Mouse (Mus musculus) monocyte, adult 2 months (primary cell): ENCODE results near the gene Gm20388.

Source experiments
- DNase-seq, 2 experiments: peaks; one replicate each; pipeline ENCODE4 v3.0.0; 2022; ENCODE audit warnings: low spot score in 2 of 2, low read depth in 1 of 2

Gm20388 gene

GRCm38 (mm10) chr8:121875517-121875916, 1964.9 kb downstream of the Gm20388 start:
- no peak for DNase-seq

DNA sequence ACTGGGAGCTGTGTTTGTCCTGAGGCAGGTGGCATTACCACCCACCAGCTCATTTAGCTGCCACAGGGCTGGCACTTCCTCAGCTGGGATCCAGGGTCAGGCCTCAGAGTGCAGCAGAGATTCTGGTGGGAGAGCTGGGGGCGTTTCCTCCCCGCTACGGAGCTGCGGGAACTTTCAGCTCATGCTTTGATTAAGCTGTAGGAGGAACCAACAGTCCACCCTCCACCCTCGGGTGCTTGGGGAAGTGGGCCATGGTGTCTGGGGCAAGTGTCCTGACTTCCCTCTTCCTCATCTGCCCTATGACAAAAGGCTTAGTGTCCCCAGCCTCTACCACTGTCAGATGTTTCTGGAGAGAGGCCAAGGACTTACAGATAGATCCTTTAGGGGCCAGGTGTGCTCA, 1966.6 kb downstream of the Gm20388 start:
- peak; percentile 52 to 60 for DNase-seq

GRCm38 (mm10) chr8:121877828-121878480, 1967.3 kb downstream of the Gm20388 start:
- no peak for DNase-seq

GRCm38 (mm10) chr8:121879712-121880111, 1969.1 kb downstream of the Gm20388 start:
- no peak for DNase-seq

- DNase-seq: no peak
Measured at GRCm38 (mm10) chr8:121880818-121881217, 1970.2 kb downstream of the Gm20388 start.

DNA sequence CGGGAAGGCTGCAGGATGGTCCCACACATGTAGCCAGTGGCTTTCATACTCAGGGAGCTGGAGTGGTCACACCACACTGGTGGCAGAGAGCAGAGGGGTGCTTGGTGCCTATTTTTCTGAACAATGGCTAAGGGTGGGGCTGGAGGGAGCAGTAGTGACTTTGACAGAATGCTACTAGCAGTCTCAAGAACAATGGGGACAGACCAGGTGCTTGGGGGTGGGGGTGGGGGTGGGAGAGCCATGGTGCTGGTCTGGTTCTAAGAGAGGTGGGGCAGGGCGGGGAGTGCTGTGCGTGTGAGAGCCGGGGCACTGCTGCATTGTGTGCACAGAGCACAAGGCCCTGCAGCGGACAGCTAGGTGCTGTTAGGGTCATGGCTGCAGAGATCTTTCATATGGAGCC, 1971.3 kb downstream of the Gm20388 start:
- DNase-seq: no peak

DNA sequence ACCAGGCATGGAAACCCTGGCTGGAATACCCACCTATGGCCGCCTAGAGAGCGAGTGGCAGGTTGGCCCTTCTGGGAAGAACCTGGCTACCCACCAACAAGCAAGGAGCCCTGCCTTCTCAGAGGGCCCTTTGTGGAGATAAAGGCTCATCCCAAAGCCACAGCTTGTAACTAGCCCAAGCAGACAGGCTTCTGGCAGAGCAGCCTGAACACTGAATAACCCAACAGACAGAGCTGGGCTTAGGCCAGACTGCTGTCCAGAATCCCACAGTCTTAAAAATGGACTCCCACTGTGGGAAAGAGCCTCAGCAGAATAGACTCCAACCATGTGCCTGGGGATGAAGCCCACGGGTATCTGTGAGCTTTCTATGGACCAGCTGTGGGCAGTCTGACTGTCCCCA, 1973.5 kb downstream of the Gm20388 start:
- no peak for DNase-seq

DNA sequence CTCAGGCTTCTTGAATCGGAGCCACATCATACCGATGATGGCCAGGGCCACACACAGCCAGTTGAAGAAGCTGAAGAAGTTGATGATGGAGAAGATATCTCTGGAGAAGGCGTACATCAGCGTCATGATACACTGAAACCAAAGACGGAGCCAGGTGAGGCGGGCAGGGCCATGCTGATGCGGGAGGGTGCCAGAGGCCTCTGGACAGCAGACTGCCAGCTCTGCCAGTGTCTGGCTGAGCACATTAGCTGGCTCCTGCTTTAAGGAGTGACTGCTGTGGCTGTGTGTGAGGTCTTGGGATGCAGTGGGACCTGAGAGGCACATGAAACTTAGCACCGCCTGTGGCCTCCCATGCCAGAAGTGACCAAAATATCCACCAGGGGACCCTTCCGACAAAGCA, 1974.4 kb downstream of the Gm20388 start:
- DNase-seq: no peak

DNA sequence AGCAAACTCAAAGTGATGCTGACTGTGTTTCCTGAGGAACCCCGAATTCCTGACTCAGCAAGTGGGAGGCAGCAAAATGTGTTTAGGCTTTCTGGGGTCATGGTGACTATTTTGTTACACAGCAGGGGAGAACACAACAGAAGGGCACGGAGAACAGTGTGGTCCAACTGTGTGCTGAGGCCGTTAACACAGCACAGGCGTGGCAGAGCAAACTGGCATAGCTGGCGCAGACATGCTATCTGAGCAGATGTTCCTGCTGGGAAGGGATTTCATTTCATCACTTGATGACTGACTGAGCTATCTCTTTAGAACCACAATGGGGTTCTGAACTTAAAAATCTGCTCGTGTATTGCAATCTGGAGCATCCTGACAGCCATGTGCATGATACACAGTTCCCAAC, 1974.8 kb downstream of the Gm20388 start:
- no peak for DNase-seq

DNA sequence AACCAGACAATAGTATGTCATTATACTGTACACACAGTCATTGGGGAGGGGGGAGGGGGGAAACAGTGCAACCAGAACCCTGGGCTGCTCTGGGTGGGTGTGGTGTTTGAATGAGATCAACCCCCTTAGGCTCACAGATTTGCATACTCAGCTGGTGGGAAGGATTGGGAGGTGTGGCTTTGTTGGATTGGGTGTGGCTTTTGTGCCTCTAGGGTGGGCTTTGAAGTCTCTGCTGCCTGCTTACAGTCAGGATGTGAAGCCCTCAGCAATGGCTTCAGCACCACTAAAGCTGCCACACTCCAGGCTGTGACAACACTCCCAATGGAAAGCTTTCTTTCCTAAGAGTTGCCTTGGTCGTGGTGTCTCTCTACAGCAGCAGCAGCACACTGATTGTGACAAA, 1976.9 kb downstream of the Gm20388 start:
- DNase-seq: no peak

DNA sequence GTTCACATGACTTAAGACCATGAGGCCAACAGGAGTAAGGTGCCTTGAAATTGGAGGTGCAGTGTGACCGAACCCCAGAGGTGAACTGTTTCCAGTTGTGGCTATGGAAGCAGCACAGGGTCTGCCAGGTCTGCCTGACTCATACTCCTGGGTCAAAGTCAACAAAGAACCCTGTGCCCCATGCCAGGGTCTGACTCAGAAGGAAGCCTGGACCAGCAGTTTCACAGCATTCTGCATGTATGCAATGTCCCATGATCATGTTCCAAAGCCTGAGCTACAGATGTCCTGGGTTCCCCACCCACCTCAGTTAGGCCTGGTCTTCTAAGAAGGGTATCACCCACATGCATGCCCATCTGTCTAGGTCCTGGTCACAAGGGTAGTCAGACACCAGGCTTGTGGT, 1978.7 kb downstream of the Gm20388 start:
- DNase-seq: no peak

DNA sequence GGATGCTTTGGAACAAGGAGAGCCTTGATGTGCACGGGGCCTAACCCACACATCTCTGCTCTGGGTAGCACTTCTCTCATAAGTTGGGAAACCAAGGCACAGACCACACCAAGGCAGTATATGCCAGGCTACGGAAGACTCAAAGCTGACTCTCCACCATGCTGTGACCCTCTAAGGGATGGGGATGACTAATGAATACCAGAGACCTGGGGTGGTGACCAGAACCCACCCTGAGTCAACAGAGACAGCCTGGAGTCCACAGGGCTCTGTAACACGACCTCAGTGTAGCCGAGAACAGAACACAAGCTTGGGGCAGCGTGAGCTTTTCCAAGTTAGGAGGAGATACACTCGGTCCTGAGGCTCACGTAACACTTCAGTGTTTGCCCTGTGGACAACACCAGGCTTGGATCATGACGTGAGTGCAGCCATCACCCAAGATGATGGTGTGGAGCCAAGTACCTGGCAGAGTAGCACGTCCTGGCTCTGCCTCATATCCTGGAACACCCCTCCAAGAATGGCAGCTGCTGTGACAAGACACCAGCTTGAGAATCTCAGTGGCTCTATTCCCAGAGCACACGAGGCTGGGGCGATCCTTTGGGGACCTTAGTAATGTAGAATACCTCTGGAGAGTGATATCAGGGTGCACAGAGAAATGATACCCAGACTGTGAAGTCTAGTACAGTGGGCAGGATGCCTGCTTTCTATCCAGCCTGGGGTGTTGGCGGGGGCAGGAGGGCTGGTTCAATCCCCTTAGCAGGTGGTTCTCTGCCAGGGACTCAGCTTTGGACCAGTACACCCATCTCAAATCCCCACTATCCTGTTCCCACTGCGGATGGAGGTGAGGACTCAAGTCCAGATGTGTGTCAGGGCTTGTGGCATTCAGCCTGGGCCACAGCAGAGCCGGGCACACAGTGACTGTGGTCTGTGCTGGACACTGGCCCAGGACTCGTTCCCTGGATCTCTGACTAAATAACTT, 1979.5 kb downstream of the Gm20388 start:
- no peak for DNase-seq

GRCm38 (mm10) chr8:121892875-121893274, 1982.2 kb downstream of the Gm20388 start:
- DNase-seq: no peak

DNA sequence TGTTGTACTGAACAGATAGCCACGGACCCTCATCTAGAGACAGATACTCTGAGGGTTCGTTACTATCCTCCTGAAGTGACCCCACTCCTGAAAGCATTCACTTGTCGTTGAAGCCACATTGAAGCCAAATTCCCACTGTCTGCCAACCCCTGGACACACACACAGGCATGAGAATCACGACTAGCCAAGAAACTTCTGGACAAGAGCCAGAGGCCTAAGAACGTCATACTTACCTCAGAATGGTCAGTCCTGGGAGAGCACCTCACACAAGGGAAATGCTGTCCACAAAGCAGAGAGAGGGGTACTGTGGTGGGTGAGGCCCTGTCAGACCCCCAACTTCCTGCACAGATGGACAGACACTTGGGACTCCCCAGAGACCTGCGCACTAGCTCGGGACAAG, 1985.3 kb downstream of the Gm20388 start:
- no peak for DNase-seq

DNA sequence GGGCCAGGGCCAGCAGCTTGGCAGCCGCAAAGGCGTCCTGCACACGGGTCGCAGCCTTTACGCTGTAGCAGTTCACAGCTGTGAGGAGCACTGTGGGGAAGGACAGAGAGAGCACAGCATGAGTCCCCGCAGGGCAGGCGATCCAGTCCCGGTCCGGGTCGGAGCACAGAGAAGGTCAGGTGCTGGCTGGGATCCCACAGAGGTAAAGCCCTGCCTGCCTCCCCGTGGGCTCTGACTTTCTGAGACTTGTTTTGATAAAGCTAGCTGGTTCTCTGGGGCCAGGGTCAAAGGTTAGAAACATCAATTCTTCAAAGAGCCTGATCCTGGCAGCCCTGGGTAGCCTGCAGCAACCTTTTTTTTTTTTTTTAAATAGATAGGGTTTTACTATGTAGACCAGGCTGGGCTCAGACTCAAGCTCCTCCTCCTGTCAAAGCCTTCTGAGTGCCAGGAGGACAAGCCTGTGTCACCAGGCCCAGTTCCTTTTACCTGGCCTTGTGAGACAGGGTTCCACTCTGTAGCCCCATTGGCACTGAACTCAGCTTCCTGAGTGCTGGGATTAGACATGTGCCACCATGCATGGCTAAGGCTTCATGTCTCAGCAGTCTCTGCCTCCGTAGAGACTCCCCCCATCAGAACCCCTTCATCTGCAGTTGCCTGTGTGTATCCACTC, 1986.0 kb downstream of the Gm20388 start:
- no peak for DNase-seq

DNA sequence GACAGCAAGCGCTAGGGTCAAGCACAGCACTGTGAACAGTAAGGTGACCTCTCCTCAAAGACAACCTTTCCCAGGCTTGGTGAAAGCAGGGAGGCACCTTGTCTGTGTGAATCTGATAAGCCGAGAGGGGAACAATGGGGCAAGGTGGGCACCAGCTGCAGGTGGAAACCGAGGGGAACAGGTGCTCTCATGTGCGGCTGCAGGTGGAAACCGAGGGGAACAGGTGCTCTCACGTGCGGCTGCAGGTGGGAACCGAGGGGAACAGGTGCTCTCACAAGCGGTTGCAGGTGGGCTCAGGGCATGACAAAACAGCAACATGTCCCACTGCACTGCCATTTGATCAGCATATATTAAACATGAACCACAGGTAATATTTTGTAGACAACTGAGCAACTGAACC, 1986.6 kb downstream of the Gm20388 start:
- DNase-seq: no peak

DNA sequence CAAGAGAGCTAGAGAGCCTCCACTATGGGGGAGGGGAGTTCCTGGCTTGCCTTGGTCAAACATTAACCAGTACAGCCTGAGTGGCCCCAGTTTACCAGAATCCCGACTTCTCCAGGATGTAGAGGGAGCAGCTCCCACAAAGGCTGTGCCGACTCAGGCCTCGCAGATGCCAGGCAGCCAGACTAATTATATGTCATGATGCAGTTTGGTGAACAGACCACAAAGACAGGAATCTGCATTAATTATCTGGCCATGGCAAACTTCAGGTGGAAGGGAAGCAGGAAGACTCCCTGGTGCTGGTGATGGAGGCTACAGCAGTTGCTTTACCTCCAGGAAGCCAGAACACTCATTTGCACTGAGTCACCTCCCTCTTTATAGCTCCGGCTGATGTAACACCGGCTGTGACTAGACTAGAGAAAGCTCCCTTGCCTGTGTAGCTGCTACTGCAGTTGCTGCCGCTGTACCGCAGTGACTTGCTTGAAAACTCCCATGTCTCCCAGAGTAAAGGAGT, 1987.3 kb downstream of the Gm20388 start:
- no peak for DNase-seq

DNA sequence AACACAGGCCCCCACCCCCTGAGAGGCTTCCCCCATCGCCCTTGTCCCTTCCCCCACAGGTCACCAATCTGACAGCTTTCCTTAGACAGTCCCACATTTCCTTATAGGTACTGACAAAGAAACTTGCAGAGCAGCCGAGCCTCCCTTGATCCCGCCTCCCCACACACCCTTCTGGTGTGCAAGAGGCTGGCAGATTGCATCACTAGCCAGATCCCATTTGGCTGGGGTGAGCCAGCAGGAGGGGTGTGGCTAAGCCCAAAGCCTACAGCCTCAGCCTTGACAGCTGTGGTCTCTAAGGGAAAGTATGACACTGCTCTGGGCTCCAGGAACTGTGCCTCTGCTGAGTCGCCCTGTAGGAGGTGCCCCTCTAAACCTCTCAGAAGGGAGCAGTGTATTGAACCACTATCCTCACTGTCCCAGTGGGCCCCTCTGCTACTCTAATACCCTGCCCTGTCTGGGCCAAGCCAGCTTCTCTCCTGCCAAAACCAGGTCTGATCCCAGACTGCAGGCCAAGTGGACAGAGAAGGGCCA, 1987.8 kb downstream of the Gm20388 start:
- peak; percentile 65 to 78 for DNase-seq

DNA sequence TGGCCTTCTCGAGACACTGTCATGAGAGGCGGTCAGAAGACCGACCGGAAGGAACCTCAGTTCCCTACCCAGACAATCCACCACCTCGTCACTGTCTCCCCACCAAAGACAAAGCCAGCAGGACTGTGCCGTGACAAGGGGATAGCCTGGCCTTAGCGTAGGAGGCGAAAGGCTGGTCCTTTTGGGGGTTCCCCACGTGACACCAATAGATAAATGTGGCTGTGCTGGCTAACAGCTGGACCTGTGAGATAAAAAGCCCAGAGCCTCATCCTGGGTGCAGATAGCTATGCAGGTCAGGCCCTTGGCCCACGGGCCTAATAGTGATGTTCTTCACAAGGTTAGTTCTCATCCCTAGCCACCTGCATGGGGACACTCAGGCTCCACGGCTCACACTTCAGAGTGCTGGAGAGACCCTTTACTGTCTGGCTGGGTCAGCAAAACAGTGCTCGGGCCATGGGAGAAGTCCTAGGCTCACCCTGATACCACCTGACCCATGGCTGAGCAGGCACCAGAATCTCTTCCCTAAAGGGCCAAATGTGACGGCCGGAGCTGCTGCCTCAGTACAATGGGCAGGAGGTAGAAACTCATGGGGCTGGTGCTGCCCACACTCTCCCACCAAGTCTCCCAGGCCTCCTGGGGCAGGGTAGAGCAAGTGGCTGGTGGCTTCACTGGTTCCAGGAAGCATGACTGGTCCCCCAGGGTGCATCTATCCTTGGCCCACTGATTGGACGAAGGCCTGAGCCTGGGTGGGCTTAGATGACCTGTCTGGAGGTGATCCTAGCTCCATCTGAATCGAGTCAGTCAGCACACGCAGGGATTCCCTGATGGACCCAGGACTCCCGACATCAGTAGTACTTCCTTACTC, 1988.8 kb downstream of the Gm20388 start:
- no peak for DNase-seq

GRCm38 (mm10) chr8:121901498-121902236, 1991.0 kb downstream of the Gm20388 start:
- DNase-seq: no peak
